Mouse (Mus musculus) urinary bladder, postnatal 10 days (tissue): ENCODE measurements around the gene Krcc1.

Experiments
- DNase-seq: peaks from one replicate; pipeline ENCODE4 v3.0.0; 2022; ENCODE audit warnings: low spot score

Gene Krcc1

DNA sequence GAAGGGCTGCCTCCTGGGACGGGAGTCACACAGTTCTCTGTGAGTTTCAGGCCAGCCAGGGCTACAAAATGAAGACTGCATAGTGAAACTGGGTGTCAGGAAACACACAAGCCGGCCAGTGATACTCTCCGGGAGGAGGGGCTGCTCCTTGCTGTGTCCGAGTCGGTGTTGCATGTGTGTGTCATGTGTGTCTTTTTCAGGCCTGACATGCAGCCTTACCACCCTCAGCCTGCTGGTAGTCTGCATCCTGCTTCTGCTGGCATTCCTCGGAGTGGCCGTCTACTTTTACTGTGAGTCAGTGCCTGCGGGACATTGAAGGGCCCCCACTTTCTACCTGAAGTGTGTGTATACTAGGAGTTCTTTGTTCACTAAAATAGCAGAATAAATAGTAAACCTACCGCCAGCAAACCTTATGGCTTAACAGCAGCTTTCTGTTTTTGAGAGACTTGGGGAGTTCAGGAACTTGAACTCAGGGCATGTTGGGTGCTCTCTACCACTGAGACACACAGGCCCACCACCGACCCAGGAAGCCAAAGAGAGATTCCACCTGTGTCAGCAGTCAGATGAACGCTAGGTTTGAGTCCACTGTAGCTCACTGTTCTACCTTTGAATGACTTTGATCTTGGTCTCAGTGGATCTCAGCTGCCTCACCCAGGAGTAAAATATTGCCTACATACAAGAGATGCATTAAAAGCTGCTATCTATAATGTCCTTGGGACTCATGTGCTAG is 60.9 kb downstream of the Krcc1 start:
- DNase-seq: no peak

DNA sequence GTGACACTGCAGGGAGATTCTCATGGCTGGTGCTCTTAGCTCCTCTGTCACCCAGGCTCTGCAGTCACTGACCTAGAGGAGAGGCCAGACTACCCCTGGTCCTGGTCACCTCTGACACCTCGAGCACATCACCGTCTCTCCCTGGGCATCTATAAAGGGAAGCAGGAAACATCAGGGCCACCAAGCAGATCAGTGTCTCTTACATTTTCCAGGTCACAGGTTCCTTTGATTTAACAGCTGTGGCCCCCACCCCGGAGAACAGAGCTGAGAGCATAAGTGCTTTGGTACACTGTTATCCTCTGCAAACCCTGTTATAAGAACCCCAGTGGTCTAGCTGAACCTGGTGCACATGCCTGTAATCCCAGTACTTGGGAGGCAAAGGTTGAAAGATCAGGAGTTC is 61.6 kb downstream of the Krcc1 start:
- no peak for DNase-seq

DNA sequence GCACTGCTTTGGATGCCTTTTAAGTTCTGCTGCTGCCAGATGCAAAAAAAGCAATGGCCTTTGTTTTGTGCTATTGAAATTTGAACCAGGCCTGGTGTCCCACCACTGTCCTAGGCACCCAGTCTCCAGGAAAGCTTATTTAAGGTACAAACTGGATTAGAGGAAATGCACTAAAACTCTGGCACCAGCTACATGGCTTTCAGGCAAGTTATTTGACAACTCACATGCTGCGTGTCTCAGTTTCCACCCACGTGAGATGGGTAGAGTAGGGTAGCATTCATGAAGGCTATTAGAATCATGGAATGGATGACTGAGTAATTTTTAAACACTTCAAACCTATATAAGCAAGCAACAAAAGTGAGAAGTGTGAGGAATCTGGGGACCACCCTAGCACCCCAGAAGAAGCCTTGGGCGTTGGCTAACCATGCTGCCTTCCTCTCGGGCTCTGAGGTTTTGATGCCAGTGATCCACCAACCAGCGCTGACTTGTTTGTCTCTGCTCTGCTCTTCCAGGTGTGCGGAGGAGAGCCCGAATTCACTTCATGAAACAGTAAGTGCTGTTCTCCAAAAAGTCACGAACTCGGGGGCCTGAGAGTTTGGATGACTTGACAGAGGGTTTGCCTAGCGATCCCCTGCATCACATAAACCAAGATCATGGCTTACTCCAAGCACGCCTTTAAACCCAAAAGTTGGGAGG is 62.2 kb downstream of the Krcc1 start:
- DNase-seq: no peak
